Mouse (Mus musculus) lung, adult 2 months (tissue): ENCODE measurements at regions not wholly inside any gene's neighbourhood (a gene's known extent, or its start where the extent isn't known, plus 50 kb on each side); places are given as distances from the start of the nearest gene placed in this dataset.

ENCODE experiments used
- CTCF ChIP-seq: fragments of 200-500 bp; IDR thresholded peaks from 2 replicates; pipeline ENCODE4 v1.5.1; 2011; ENCODE audit warnings: mild to moderate bottlenecking, low read length, control low read depth; ENCODE audit not compliant: insufficient read depth
- POLR2A ChIP-seq: fragments of 200-500 bp; IDR thresholded peaks from 2 replicates; pipeline ENCODE4 v1.6.1; 2011; ENCODE audit warnings: low read depth, mild to moderate bottlenecking, control low read depth, low read length, borderline replicate concordance; ENCODE audit errors: extremely low read depth

- TF ChIP-seq CTCF (no peak), POLR2A (no peak)
Measured at GRCm38 (mm10) chr2:9709466-9709865, 171.6 kb upstream of the 4930412O13Rik start.
